Mouse (Mus musculus) neural tube, embryonic 13.5 days (tissue): Measurements from ENCODE around the gene Ascl5. TPM values are rescaled to one million over a fixed set of nuclear protein-coding genes. Genes with fewer than 3 reads are reported as not detected.

Experiments
- ATAC-seq: fragments of 200-750 bp; cut with Nextera tagmentation; 2 replicates; pipeline ENCODE4 v1.8.0; 2017; ENCODE audit warnings: low read depth, mild to moderate bottlenecking, moderate TSS enrichment, moderate library complexity
- H3K27ac ChIP-seq: fragments of 300-500 bp; sonication (generic); replicated peaks from 2 replicates; pipeline ENCODE4 v1.5.1; 2015; ENCODE audit warnings: moderate library complexity, mild to moderate bottlenecking, inconsistent platforms
- H3K27me3 ChIP-seq: fragments of 300-500 bp; sonication (generic); 2 replicates; pipeline ENCODE4 v1.6.1; 2015; ENCODE audit warnings: mild to moderate bottlenecking, inconsistent platforms
- H3K36me3 ChIP-seq: fragments of 300-500 bp; sonication (generic); 2 replicates; pipeline ENCODE4 v1.6.1; 2015; ENCODE audit warnings: mild to moderate bottlenecking, inconsistent platforms
- H3K4me1 ChIP-seq: fragments of 300-500 bp; sonication (generic); replicated peaks from 2 replicates; pipeline ENCODE4 v1.6.1; 2015; ENCODE audit warnings: inconsistent platforms
- H3K4me2 ChIP-seq: fragments of 300-500 bp; sonication (generic); 2 replicates; pipeline ENCODE4 v1.6.1; 2015; ENCODE audit warnings: inconsistent platforms, mild to moderate bottlenecking, moderate library complexity
- H3K4me3 ChIP-seq: fragments of 300-500 bp; sonication (generic); 2 replicates; pipeline ENCODE4 v1.5.1; 2015; ENCODE audit warnings: mild to moderate bottlenecking, inconsistent platforms
- H3K9ac ChIP-seq: fragments of 300-500 bp; sonication (generic); 2 replicates; pipeline ENCODE4 v1.6.1; 2015; ENCODE audit warnings: moderate library complexity, mild to moderate bottlenecking, inconsistent platforms
- H3K9me3 ChIP-seq: fragments of 300-500 bp; sonication (generic); 2 replicates; pipeline ENCODE4 v1.6.1; 2016; ENCODE audit warnings: inconsistent platforms
- WGBS: fragments of 180-500 bp; shearing (Covaris S2); methylation state at CpG from one replicate; pipeline ENCODE4 v1.1.7; 2015; 5-methylcytosine and 5-hydroxymethylcytosine counted together
- polyA plus RNA-seq: library from polyadenylated mRNA; unstranded; fragments of >200 nt; fragmentation: Nextera tagmentation; extraction: Ambion mirVana; gene quantifications from 2 replicates; pipeline ENCODE4 v1.2.1, GENCODE M21; 2015

Gene Ascl5
- polyA plus RNA-seq, 1 experiment from 2014 or later, result not detected

GRCm38 (mm10) chr1:136055771-136056170 lies 5.2 kb downstream of the Ascl5 start:
- ATAC-seq, result no peak
- Histone ChIP-seq H3K9me3 (no peaks in the 10 kb centered on the region), H3K4me3 (no peak overlapping the region), H3K27ac (no peak overlapping the region), H3K4me1 (peaks cover 16% of the 10 kb centered on the region), H3K9ac (no peak overlapping the region), H3K4me2 (no peak overlapping the region), H3K36me3 (no peaks in the 10 kb centered on the region), H3K27me3 (peaks cover 30% of the 10 kb centered on the region)
- WGBS, result 49% methylated on average over 3 of the region's 3 CpGs

- Histone ChIP-seq H3K4me2 (no peak overlapping the region), H3K27ac (no peak overlapping the region), H3K9ac (no peak overlapping the region), H3K36me3 (no peaks in the 10 kb centered on the region), H3K9me3 (no peaks in the 10 kb centered on the region), H3K4me1 (peaks cover 15% of the 10 kb centered on the region), H3K27me3 (0 out of 2 replicates have a peak, but pooled peaks cover 5% of the 10 kb centered on the region), H3K4me3 (no peak overlapping the region)
- 37% methylated on average over 3 of the region's 3 CpGs for WGBS
- ATAC-seq, result no peak
Observed at GRCm38 (mm10) chr1:136058594-136058993, 8.0 kb downstream of the Ascl5 start.

GRCm38 (mm10) chr1:136061041-136061789 lies 10.6 kb downstream of the Ascl5 start:
- Histone ChIP-seq H3K4me1 (peaks cover 7% of the 10 kb centered on the region), H3K36me3 (no peaks in the 10 kb centered on the region), H3K4me3 (no peak overlapping the region), H3K9ac (no peak overlapping the region), H3K4me2 (no peak overlapping the region), H3K27ac (no peak overlapping the region), H3K27me3 (no peaks in the 10 kb centered on the region), H3K9me3 (no peaks in the 10 kb centered on the region)
- ATAC-seq, result no peak
- WGBS, result 46% methylated on average over 9 of the region's 9 CpGs

GRCm38 (mm10) chr1:136061790-136062141 lies 11.2 kb downstream of the Ascl5 start:
- no peak for ATAC-seq
- no peak overlapping the region for H3K9ac ChIP-seq
- H3K4me3 ChIP-seq, result no peak overlapping the region
- H3K27ac ChIP-seq, result no peak overlapping the region
- H3K4me1 ChIP-seq, result peaks cover 6% of the 10 kb centered on the region; the same call in 1 of the 2 replicates
- H3K9me3 ChIP-seq, result no peaks in the 10 kb centered on the region
- no peaks in the 10 kb centered on the region for H3K27me3 ChIP-seq
- H3K4me2 ChIP-seq, result no peak overlapping the region
- 75% methylated on average over 7 of the region's 7 CpGs for WGBS
- H3K36me3 ChIP-seq, result no peaks in the 10 kb centered on the region

- H3K4me2 ChIP-seq, result no peak overlapping the region
- no peaks in the 10 kb centered on the region for H3K9me3 ChIP-seq
- 73% methylated on average over 5 of the region's 5 CpGs for whole genome bisulfite sequencing
- no peak overlapping the region for H3K4me3 ChIP-seq
- no peak overlapping the region for H3K9ac ChIP-seq
- H3K4me1 ChIP-seq, result 0 out of 2 replicates have a peak, but pooled peaks cover 6% of the 10 kb centered on the region
- H3K36me3 ChIP-seq, result no peaks in the 10 kb centered on the region
- H3K27me3 ChIP-seq, result no peaks in the 10 kb centered on the region
- no peak overlapping the region for H3K27ac ChIP-seq
- no peak for ATAC-seq
Observed at GRCm38 (mm10) chr1:136063991-136064390, 13.4 kb downstream of the Ascl5 start.

- WGBS, result 68% methylated on average over 1 of the region's 1 CpGs
- no peak overlapping the region for H3K9ac ChIP-seq
- no peaks in the 10 kb centered on the region for H3K27me3 ChIP-seq
- H3K36me3 ChIP-seq, result no peaks in the 10 kb centered on the region
- no peak overlapping the region for H3K27ac ChIP-seq
- H3K4me1 ChIP-seq, result no peaks in the 10 kb centered on the region
- no peak overlapping the region for H3K4me2 ChIP-seq
- no peak overlapping the region for H3K4me3 ChIP-seq
- ATAC-seq, result no peak
- no peaks in the 10 kb centered on the region for H3K9me3 ChIP-seq
Observed at GRCm38 (mm10) chr1:136066621-136067020, 16.0 kb downstream of the Ascl5 start.

- no peaks in the 10 kb centered on the region for H3K4me1 ChIP-seq
- no peaks in the 10 kb centered on the region for H3K36me3 ChIP-seq
- H3K4me3 ChIP-seq, result no peak overlapping the region
- no peak overlapping the region for H3K4me2 ChIP-seq
- no peak overlapping the region for H3K27ac ChIP-seq
- 73% methylated on average over 3 of the region's 3 CpGs for WGBS
- no peak for ATAC-seq
- no peak overlapping the region for H3K9ac ChIP-seq
- no peaks in the 10 kb centered on the region for H3K9me3 ChIP-seq
- no peaks in the 10 kb centered on the region for H3K27me3 ChIP-seq
Observed at GRCm38 (mm10) chr1:136067579-136067978, 17.0 kb downstream of the Ascl5 start.

GRCm38 (mm10) chr1:136076086-136076485 lies 25.5 kb downstream of the Ascl5 start:
- Histone ChIP-seq H3K4me3 (no peak overlapping the region), H3K9ac (no peak overlapping the region), H3K36me3 (no peaks in the 10 kb centered on the region), H3K4me1 (no peaks in the 10 kb centered on the region), H3K4me2 (no peak overlapping the region), H3K27ac (no peak overlapping the region), H3K27me3 (no peaks in the 10 kb centered on the region), H3K9me3 (no peaks in the 10 kb centered on the region)
- 0 out of 2 replicates have a peak, but pooled peaks have one; percentile 8 for ATAC-seq
- WGBS, result 9% methylated on average over 3 of the region's 3 CpGs

GRCm38 (mm10) chr1:136077656-136078055 lies 27.1 kb downstream of the Ascl5 start:
- no peak overlapping the region for H3K27ac ChIP-seq
- H3K4me1 ChIP-seq, result no peaks in the 10 kb centered on the region
- ATAC-seq, result no peak

GRCm38 (mm10) chr1:136081161-136081560 lies 30.6 kb downstream of the Ascl5 start:
- Histone ChIP-seq H3K4me3 (no peak overlapping the region), H3K27me3 (no peaks in the 10 kb centered on the region), H3K9me3 (peaks cover 6% of the 10 kb centered on the region; the same call in 1 of the 2 replicates), H3K4me1 (no peaks in the 10 kb centered on the region), H3K9ac (no peak overlapping the region), H3K4me2 (no peak overlapping the region), H3K36me3 (no peaks in the 10 kb centered on the region), H3K27ac (no peak overlapping the region)
- 83% methylated on average over 1 of the region's 1 CpGs for WGBS
- no peak for ATAC-seq

More at GRCm38 (mm10) chr1:136077656-136078055, 27.1 kb downstream of the Ascl5 start:
- Histone ChIP-seq H3K27me3 (no peaks in the 10 kb centered on the region), H3K36me3 (no peaks in the 10 kb centered on the region), H3K9me3 (peaks cover 6% of the 10 kb centered on the region; the same call in 1 of the 2 replicates), H3K4me2 (no peak overlapping the region), H3K4me3 (no peak overlapping the region), H3K9ac (no peak overlapping the region)
- 67% methylated on average over 4 of the region's 4 CpGs for WGBS

GRCm38 (mm10) chr1:136085988-136086685 lies 35.5 kb downstream of the Ascl5 start:
- Histone ChIP-seq H3K4me2 (no peak overlapping the region), H3K9me3 (peaks cover 6% of the 10 kb centered on the region; the same call in 1 of the 2 replicates), H3K4me3 (no peak overlapping the region), H3K27ac (no peak overlapping the region), H3K4me1 (no peaks in the 10 kb centered on the region), H3K27me3 (no peaks in the 10 kb centered on the region), H3K9ac (no peak overlapping the region), H3K36me3 (no peaks in the 10 kb centered on the region)
- no peak for ATAC-seq
- WGBS, result 85% methylated on average over 3 of the region's 3 CpGs

GRCm38 (mm10) chr1:136089368-136090165 lies 39.0 kb downstream of the Ascl5 start:
- Histone ChIP-seq H3K4me1 (no peaks in the 10 kb centered on the region), H3K36me3 (no peaks in the 10 kb centered on the region), H3K27me3 (no peaks in the 10 kb centered on the region), H3K4me2 (no peak overlapping the region), H3K9me3 (no peaks in the 10 kb centered on the region), H3K27ac (no peak overlapping the region), H3K4me3 (no peak overlapping the region), H3K9ac (no peak overlapping the region)
- no peak for ATAC-seq
- WGBS, result 79% methylated on average over 9 of the region's 9 CpGs
